Mouse (Mus musculus): ENCODE data around the gene Cnn3. TPM values are rescaled to one million over a fixed set of nuclear protein-coding genes. Genes with fewer than 3 reads are reported as not detected.

Cnn3 gene
- polyA plus RNA-seq, 1 experiment from 2014 or later: 743 TPM

DNA sequence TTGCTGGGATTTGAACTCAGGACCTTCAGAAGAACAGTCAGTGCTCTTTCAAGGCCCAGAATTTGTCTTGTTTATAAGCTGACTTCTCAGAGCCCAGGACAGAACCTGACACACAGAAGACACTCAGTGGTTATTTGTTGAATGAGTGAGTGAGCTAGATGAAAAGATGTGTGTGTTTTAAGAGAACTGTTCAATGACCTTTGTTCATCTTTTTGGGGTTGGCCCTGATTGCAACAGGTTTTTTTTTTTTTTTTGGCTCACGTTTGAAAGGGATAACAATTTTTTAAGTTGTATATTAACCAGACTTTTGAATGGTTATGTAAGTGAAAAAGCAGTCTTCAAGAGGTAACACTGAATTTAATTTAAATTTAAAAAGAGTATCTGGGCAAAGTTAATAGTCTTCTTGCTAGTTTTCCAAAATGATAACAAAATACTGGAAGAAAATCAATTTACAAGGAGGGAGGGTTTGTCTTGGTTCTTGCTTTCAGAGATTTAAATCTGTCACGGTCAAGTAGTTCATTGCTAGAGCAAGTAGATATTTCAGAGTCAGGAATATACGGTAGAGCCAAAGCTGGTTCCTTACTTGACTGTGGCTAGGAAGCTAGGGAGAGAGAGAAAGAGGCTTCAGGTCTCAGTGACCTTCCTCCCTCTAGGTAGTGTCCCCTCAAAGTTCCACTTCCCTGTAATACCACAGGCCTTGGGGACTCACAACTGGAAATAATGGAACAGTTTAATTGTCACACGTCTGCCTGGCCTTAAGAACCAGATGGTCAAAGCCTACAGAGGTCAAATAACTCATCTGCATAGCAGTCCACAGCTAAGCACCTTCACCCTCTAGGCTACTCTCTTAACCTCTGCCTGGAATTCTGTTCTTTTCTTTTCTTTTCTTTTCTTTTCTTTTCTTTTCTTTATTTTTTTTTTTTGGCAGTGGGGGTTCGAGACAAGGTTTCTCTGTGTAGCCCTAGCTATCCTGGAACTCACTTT lies 9.8 kb upstream of the Cnn3 start:
- ATAC-seq: no peak
- Histone ChIP-seq H3K36me3 (ENCODE audit: control insufficient read depth, insufficient read depth, low read length) (no peaks in the 10 kb centered on the region), H3K9me3 (replicated peaks; ENCODE audit: control insufficient read depth, low read length) (no peaks in the 10 kb centered on the region), H3K27ac (ENCODE audit: low read depth, low read length) (no peak overlapping the region), H3K27me3 (replicated peaks; ENCODE audit: control insufficient read depth, insufficient read depth, low read length) (no peaks in the 10 kb centered on the region), H3K4me2 (ENCODE audit: low read length) (no peak overlapping the region), H3K4me1 (ENCODE audit: control insufficient read depth, insufficient read depth, low read length) (peaks cover 3% of the 10 kb centered on the region; the same call in 1 of the 2 replicates), H3K4me3 (ENCODE audit: low read depth, low read length) (no peak overlapping the region), H3K9ac (ENCODE audit: low read length) (no peak overlapping the region)
- no peak for DNase-seq (ENCODE audit: low spot score)
- 80% methylated on average over 5 of the region's 5 CpGs for WGBS

DNA sequence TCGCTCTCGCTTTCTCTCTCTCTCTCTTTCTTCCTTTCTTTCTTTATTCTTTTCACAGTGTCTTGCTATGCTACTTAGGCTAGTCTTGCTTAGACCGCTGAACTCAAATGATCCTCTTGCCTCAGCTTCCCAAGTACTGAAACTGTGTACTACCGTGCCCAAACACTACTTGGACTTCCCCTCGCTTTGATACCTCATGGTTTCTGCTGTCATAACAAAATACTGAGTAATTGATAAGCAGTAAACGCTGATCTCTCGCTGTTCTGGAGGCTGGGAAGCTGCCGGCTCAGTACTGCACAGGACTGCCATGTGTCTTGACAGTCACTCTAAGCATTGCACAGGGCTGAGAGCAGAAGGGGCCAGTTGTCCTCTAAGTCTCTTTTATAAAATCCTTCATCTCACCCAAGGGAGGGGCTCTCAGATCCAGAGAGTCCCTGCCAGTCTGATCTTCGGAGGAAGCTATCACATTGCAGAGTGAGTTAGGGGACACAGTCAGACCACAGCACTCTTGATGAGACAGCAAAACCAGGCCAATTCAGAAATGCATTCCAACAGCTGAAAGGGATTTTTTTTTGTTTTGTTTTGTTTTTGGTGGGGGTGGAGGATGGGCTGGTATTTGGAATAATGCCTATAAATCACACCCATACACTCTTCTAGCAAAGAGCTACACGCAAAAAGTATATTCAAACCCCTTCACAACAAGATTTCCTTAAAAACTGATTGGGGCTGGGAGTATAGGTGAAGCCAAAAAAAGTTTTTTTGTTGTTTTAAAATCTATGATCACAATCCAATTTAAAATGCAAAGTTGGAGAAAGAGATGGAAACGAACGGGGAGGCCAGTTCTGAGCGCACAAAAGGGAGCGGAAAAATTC lies 8.7 kb upstream of the Cnn3 start:
- H3K36me3 ChIP-seq (ENCODE audit: control insufficient read depth, insufficient read depth, low read length): no peaks in the 10 kb centered on the region
- WGBS: 34% methylated on average over 14 of the region's 14 CpGs
- H3K27me3 ChIP-seq (replicated peaks; ENCODE audit: control insufficient read depth, insufficient read depth, low read length): no peaks in the 10 kb centered on the region
- DNase-seq (ENCODE audit: low spot score) (no peak), ATAC-seq (peak; percentile 48; the same call in 1 of the 2 replicates)
- no peaks in the 10 kb centered on the region for H3K9me3 ChIP-seq (replicated peaks; ENCODE audit: control insufficient read depth, low read length)
- H3K9ac ChIP-seq (ENCODE audit: low read length): no peak overlapping the region
- no peak overlapping the region for H3K27ac ChIP-seq (ENCODE audit: low read depth, low read length)
- no peak overlapping the region for H3K4me2 ChIP-seq (ENCODE audit: low read length)
- H3K4me1 ChIP-seq (ENCODE audit: control insufficient read depth, insufficient read depth, low read length): peaks cover 3% of the 10 kb centered on the region; the same call in 1 of the 2 replicates
- H3K4me3 ChIP-seq (ENCODE audit: low read depth, low read length): no peak overlapping the region

DNA sequence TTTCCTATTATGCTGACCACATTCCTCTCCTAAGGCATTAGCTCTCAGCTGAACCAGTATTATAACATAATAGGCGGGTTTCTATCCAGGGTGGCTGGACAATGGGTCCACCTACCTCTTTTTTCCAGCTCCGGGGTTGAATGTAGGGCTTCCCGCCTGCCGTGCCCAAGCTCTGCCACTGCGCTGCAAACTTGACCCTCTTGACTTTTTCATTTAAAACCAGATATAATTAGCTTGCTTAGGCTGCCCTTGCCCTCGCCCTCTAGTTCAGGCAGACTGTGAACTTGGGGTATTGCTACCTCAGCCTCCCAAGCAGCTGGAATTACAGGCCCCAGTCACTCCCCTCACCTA lies 8.1 kb upstream of the Cnn3 start:
- DNase-seq (ENCODE audit: low spot score) (no peak), ATAC-seq (0 out of 2 replicates have a peak, but pooled peaks have one; percentile 42)
- Histone ChIP-seq H3K9ac (ENCODE audit: low read length) (no peak overlapping the region), H3K4me2 (ENCODE audit: low read length) (no peak overlapping the region), H3K36me3 (ENCODE audit: control insufficient read depth, insufficient read depth, low read length) (no peaks in the 10 kb centered on the region), H3K27me3 (replicated peaks; ENCODE audit: control insufficient read depth, insufficient read depth, low read length) (no peaks in the 10 kb centered on the region), H3K27ac (ENCODE audit: low read depth, low read length) (no peak overlapping the region), H3K4me3 (ENCODE audit: low read depth, low read length) (no peak overlapping the region), H3K4me1 (ENCODE audit: control insufficient read depth, insufficient read depth, low read length) (peaks cover 3% of the 10 kb centered on the region; the same call in 1 of the 2 replicates), H3K9me3 (replicated peaks; ENCODE audit: control insufficient read depth, low read length) (no peaks in the 10 kb centered on the region)
- WGBS: 14% methylated on average over 6 of the region's 6 CpGs

DNA sequence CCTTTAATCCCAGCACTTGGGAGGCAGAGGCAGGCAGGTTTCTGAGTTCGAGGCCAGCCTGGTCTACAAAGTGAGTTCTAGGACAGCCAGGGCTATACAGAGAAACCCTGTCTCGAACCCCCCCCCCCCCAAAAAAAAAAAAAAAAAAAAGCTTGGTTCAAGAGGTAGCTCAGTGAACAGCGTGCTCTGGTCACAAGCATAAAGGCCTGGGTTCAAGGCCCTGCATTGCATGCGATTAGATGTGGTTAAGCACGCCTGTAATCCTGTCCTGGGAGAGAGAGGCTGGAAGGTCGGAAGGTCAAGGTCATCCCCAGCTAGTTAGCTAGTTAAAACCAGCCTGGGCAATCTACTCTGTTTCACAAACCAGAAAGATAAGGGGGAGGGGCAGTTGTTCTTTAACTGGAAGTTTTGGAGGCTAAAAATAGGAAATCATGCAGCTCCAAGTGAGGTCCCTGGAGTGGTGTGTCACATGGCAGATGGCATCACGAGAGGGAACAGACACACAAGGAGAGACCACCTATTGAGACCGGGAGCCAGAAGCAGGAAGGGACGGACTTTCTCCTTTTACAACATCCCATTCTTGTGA lies 7.4 kb upstream of the Cnn3 start:
- no peak for ATAC-seq
- H3K27ac ChIP-seq (ENCODE audit: low read depth, low read length): no peak overlapping the region

DNA sequence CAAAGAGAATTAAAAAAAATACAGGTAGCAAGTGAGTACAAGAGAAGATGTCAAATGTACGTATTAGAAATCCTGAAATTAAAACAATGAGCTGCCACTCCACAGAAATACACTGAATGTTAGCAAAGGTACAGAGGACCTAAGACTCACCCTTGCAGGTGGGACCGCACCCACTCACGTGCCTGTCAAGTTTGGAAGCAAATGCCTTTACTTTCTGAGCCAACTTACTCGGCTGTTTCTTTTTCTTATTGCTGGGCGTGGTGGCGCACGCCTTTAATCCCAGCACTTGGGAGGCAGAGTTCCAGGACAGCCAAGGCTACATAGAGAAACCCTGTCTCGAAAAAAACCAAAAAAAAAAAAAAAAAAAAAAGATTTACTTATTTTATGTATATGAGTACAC lies 3.9 kb upstream of the Cnn3 start:
- H3K27ac ChIP-seq (ENCODE audit: low read depth, low read length): no peak overlapping the region
- no peak for DNase-seq (ENCODE audit: low spot score)
- H3K4me3 ChIP-seq (ENCODE audit: low read depth, low read length): no peak overlapping the region
- no peak overlapping the region for H3K4me2 ChIP-seq (ENCODE audit: low read length)
- H3K36me3 ChIP-seq (ENCODE audit: control insufficient read depth, insufficient read depth, low read length): no peaks in the 10 kb centered on the region
- peaks cover 3% of the 10 kb centered on the region; the same call in 1 of the 2 replicates for H3K4me1 ChIP-seq (ENCODE audit: control insufficient read depth, insufficient read depth, low read length)
- 82% methylated on average over 8 of the region's 8 CpGs for WGBS
- no peaks in the 10 kb centered on the region for H3K27me3 ChIP-seq (replicated peaks; ENCODE audit: control insufficient read depth, insufficient read depth, low read length)
- no peak overlapping the region for H3K9ac ChIP-seq (ENCODE audit: low read length)
- no peaks in the 10 kb centered on the region for H3K9me3 ChIP-seq (replicated peaks; ENCODE audit: control insufficient read depth, low read length)
- no peak for ATAC-seq

More for the DNA sequence above, 7.4 kb upstream of the Cnn3 start:
- Histone ChIP-seq H3K9ac (ENCODE audit: low read length) (no peak overlapping the region), H3K4me2 (ENCODE audit: low read length) (no peak overlapping the region), H3K36me3 (ENCODE audit: control insufficient read depth, insufficient read depth, low read length) (no peaks in the 10 kb centered on the region), H3K9me3 (replicated peaks; ENCODE audit: control insufficient read depth, low read length) (no peaks in the 10 kb centered on the region), H3K4me1 (ENCODE audit: control insufficient read depth, insufficient read depth, low read length) (peaks cover 3% of the 10 kb centered on the region; the same call in 1 of the 2 replicates), H3K27me3 (replicated peaks; ENCODE audit: control insufficient read depth, insufficient read depth, low read length) (no peaks in the 10 kb centered on the region), H3K4me3 (ENCODE audit: low read depth, low read length) (no peak overlapping the region)
- DNase-seq (ENCODE audit: low spot score): no peak
- 82% methylated on average over 9 of the region's 9 CpGs for WGBS

DNA sequence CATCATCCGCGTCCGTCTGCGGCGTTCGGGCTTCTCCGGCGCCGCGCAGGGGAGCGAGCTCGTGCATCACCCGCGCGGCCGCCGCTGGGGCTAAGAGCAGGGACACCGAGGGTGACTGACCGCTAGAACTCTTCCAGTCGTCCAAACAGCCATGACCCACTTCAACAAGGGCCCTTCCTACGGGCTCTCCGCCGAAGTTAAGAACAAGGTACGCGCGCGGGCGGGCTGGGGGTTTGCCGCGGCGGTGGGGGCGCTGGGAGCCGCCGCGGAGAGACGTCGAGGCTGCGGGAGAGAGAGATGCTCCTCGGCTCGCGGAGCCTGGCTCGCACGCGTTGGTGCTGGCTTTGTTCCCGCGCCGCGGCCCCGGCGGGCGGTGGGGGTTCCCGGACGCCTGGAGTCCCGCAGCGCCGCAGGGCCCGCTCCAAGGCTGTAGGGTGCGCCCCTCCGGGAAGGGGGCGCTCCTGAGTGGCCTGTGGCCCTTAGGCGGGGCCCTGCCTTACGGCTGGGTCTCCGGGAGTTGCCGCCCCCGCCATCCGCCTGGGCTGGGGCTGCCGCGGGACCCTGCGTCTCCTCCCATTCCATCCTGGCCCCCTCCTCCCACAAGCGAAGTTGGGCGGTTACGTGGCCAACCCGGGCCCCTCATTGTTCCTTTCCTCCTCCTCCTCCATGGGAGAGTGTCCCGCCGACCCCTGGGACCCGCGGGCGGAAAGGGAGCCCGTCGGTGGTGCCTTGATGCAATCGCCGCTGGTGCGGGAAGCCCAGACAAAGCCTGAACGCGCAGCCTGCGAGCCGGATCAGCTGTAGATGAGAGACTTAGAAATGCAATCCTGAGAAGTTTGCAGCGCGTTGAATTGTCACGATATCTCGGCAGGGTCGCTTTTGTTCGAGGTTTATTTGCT lies 573 bp downstream of the Cnn3 start:
- WGBS: under 1% methylated on average over 82 of the region's 93 CpGs
- peak; percentile 78 for ATAC-seq

DNA sequence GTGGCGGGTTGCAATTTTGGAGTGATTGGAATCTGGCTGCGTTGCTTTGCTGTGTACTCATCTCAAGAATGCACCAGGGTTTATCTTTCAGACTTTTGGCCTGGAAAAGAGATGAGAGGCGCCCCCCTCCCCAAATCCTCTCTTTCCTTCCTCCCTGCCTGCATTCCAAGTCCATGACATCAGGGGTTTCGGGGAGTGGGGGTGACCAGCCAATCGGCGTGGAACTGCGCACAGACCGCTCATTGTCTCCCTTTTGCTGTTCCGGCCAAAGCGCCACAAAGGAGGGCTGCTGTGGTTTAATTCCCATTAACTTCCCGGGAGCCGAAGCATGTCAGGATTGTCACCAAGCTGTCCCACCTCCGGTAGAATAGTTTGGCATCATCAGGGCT lies 1.2 kb downstream of the Cnn3 start:
- H3K27me3 ChIP-seq (replicated peaks; ENCODE audit: control insufficient read depth, insufficient read depth, low read length): no peaks in the 10 kb centered on the region
- ATAC-seq (peak; percentile 71), DNase-seq (ENCODE audit: low spot score) (peak; percentile 93)
- WGBS: 0% methylated on average over 13 of the region's 13 CpGs
- no peaks in the 10 kb centered on the region for H3K36me3 ChIP-seq (ENCODE audit: control insufficient read depth, insufficient read depth, low read length)
- peak overlapping the region; percentile 98 for H3K27ac ChIP-seq (ENCODE audit: low read depth, low read length)
- peak overlapping the region; percentile 93 for H3K4me2 ChIP-seq (ENCODE audit: low read length)
- H3K9ac ChIP-seq (ENCODE audit: low read length): peak overlapping the region; percentile 97
- H3K9me3 ChIP-seq (replicated peaks; ENCODE audit: control insufficient read depth, low read length): no peaks in the 10 kb centered on the region
- peaks cover 29% of the 10 kb centered on the region for H3K4me1 ChIP-seq (ENCODE audit: control insufficient read depth, insufficient read depth, low read length)
- H3K4me3 ChIP-seq (ENCODE audit: low read depth, low read length): peak overlapping the region; percentile 89

More for the DNA sequence above, 573 bp downstream of the Cnn3 start:
- H3K4me1 ChIP-seq (ENCODE audit: control insufficient read depth, insufficient read depth, low read length): peaks cover 29% of the 10 kb centered on the region
- no peaks in the 10 kb centered on the region for H3K9me3 ChIP-seq (replicated peaks; ENCODE audit: control insufficient read depth, low read length)
- peak overlapping the region; percentile 93 for H3K4me2 ChIP-seq (ENCODE audit: low read length)
- no peaks in the 10 kb centered on the region for H3K27me3 ChIP-seq (replicated peaks; ENCODE audit: control insufficient read depth, insufficient read depth, low read length)
- H3K9ac ChIP-seq (ENCODE audit: low read length): peak overlapping the region; percentile 97
- no peaks in the 10 kb centered on the region for H3K36me3 ChIP-seq (ENCODE audit: control insufficient read depth, insufficient read depth, low read length)
- DNase-seq (ENCODE audit: low spot score): peak; percentile 78
- H3K4me3 ChIP-seq (ENCODE audit: low read depth, low read length): peak overlapping the region; percentile 89
- peak overlapping the region; percentile 98 for H3K27ac ChIP-seq (ENCODE audit: low read depth, low read length)

DNA sequence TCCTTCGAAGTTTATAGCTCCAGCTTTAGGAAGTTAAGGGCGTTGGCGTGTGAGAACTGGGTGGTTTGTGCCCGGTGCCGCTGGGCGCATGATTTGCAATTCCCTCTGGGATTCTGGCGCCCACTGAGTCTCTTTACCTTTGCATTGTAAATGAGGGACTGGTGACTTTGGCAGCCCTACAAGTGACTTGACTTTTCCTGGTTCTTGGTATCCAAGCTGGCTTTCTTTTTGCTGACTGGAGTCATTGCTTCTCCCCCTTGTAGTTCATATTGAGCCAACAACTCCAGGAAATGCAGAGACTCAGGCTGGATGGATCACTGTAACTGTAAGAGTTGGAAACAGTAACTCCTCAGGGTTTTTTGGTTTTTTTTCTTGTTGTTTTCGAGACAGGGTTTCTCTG lies 1.9 kb downstream of the Cnn3 start:
- no peak for DNase-seq (ENCODE audit: low spot score)
- peak overlapping the region; percentile 93 for H3K4me2 ChIP-seq (ENCODE audit: low read length)
- WGBS: 6% methylated on average over 8 of the region's 8 CpGs
- H3K4me1 ChIP-seq (ENCODE audit: control insufficient read depth, insufficient read depth, low read length): peaks cover 29% of the 10 kb centered on the region
- no peaks in the 10 kb centered on the region for H3K9me3 ChIP-seq (replicated peaks; ENCODE audit: control insufficient read depth, low read length)
- no peaks in the 10 kb centered on the region for H3K36me3 ChIP-seq (ENCODE audit: control insufficient read depth, insufficient read depth, low read length)
- H3K27ac ChIP-seq (ENCODE audit: low read depth, low read length): peak overlapping the region; percentile 98
- ATAC-seq: no peak
- peak overlapping the region; percentile 97 for H3K9ac ChIP-seq (ENCODE audit: low read length)
- H3K4me3 ChIP-seq (ENCODE audit: low read depth, low read length): peak overlapping the region; percentile 89
- H3K27me3 ChIP-seq (replicated peaks; ENCODE audit: control insufficient read depth, insufficient read depth, low read length): no peaks in the 10 kb centered on the region

Data from forebrain, embryonic 14.5 days (tissue).